Comparison of ENCODE assay signal across 10 mouse cellular contexts in the genomic region with DNA sequence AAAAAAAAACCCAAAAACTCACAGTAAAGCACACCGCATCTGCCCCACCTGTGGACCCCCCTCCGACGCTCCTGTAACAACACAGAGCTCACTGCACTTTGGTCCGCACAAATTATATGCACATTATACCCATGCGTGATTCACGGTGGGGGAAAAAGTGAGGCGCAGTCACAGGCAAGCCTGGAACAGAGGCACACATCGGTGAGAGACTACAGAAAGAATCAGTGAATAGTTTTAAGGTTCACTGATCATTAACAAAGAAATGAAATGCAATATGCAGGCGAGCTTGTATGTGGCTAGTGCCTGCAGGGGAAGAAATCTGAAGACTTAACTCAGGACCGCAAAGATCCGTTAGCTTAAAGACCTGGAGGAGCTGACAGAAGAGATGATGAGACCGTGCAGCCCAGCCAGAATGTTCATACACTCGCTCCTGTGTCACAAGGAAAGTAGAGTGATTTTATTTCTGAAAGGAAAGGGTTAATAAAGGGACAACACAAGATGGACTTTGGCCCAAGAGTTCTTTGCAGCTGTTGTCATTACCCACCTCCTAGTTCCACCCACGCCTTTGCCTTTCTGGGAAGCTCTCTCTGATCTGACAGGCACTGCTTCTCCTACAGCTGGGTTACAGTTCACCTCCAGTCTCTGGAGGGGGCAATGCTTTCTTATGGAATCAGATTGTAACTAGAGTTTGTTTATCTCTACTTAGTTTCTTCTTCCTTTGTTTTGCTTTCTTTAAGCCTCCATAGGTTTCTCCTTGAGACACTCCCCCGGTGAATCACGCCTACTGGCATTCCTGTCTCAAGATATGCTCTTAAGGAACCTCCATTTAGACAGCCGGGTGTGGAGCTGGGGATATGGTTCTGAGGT. TPM values are rescaled to one million over a fixed set of nuclear protein-coding genes. Genes with fewer than 3 reads are reported as not detected.
DNase-seq lines count a peak whose midpoint lies in the region.
"Had no signal": no experiment of that assay in that cellular context is flagged by ENCODE, and none has a peak within 500 bp of the region (broad histone marks: within the 10 kb centered on the region; RNA-seq: fewer than 3 reads in every experiment).

No protein-coding gene starts in this region.

- peak; percentile 26 for DNase-seq in gastrocnemius, postnatal 14 days
- no peak for DNase-seq in gastrocnemius, adult 18-20 months (ENCODE audit: low spot score)
- DNase-seq in ovary, postnatal 14 days (ENCODE audit: low spot score) = peak; percentile 29
- no peak for DNase-seq in ovary, adult 18-20 months (ENCODE audit: low spot score)
- DNase-seq in kidney, postnatal 10 days = peak; percentile 52
- peak; percentile 81 for DNase-seq in yolk sac, embryonic 10.5 days (ENCODE audit: low spot score)
- DNase-seq in left cerebral cortex, postnatal 4 days = no peak
- no peak for DNase-seq in layer of hippocampus, postnatal 25 days (ENCODE audit: extremely low spot score in 1 of 2, low spot score in 1 of 2)
- DNase-seq: adrenal gland, adult 2 months; cerebellum, postnatal 25 days had no signal

- intact Hi-C loops in gastrocnemius, postnatal 14 days (cut with DNase I; ENCODE audit: low total_unique reads) = no loop called here
- intact Hi-C loops in left cerebral cortex, postnatal 4 days (cut with DNase I) = no loop called here

RNA-seq across cellular contexts. Expression of a gene that starts 7.9 kb away (rescaled TPM):
- total RNA-seq in gastrocnemius, postnatal 14 days (2021) = 10 to 100 TPM; 39.4 to 50.8 TPM
- 10 to 100 TPM; 26.2 to 29.0 TPM for total RNA-seq in gastrocnemius, adult 18-20 months (2021)
- total RNA-seq in left cerebral cortex, postnatal 4 days (2021) = 10 to 100 TPM; 56.8 to 56.9 TPM
- 10 to 100 TPM; 57.7 to 62.8 TPM for total RNA-seq in layer of hippocampus, postnatal 25 days (2021)

RNA-seq across cellular contexts. Expression of a gene that starts 47.3 kb away (rescaled TPM):
- under 1 TPM; 0.24 to 0.45 TPM for total RNA-seq in gastrocnemius, postnatal 14 days (2021)
- total RNA-seq in gastrocnemius, adult 18-20 months (2021) = not detected
- total RNA-seq in left cerebral cortex, postnatal 4 days (2021) = not detected
- not detected for total RNA-seq in layer of hippocampus, postnatal 25 days (2021)

Comparison
In these comparisons a context has a peak if more than half of its experiments do, and no peak if none do; other contexts are left out.
1. DNase-seq: peak in gastrocnemius, postnatal 14 days (single experiment), ovary, postnatal 14 days (single experiment), kidney, postnatal 10 days (single experiment) and yolk sac, embryonic 10.5 days (single experiment); none in gastrocnemius, adult 18-20 months (single experiment), ovary, adult 18-20 months (single experiment), left cerebral cortex, postnatal 4 days (single experiment) and layer of hippocampus, postnatal 25 days (0 of 2).